Mouse (Mus musculus) liver, adult 2 months (tissue): ENCODE results near the gene Fam129a. TPM values are rescaled to one million over a fixed set of nuclear protein-coding genes. Genes with fewer than 3 reads are reported as not detected.

Experiments used
- DNase-seq: peaks from one replicate; pipeline ENCODE4 v3.0.0-alpha.2; 2011; ENCODE audit warnings: low read depth, low spot score; ENCODE audit errors: extremely low read depth
- H3K27ac ChIP-seq: fragments of 200-500 bp; replicated peaks from 2 replicates; pipeline ENCODE4 v1.5.1; 2012; ENCODE audit warnings: low read depth, mild to moderate bottlenecking, control low read depth, inconsistent platforms, low read length; ENCODE audit not compliant: insufficient read depth
- H3K27me3 ChIP-seq: fragments of 200-500 bp; 2 replicates; pipeline ENCODE4 v1.6.1; 2012; ENCODE audit warnings: mild to moderate bottlenecking, moderate library complexity, low read length, inconsistent platforms; ENCODE audit not compliant: control insufficient read depth, insufficient read depth
- H3K36me3 ChIP-seq: fragments of 200-500 bp; 2 replicates; pipeline ENCODE4 v1.6.1; 2012; ENCODE audit warnings: low read length, inconsistent platforms; ENCODE audit not compliant: control insufficient read depth, insufficient read depth
- H3K4me1 ChIP-seq: fragments of 200-500 bp; 2 replicates; pipeline ENCODE4 v1.6.1; 2011; ENCODE audit warnings: low read length; ENCODE audit not compliant: control insufficient read depth, insufficient read depth
- H3K4me3 ChIP-seq: fragments of 200-500 bp; 2 replicates; pipeline ENCODE4 v1.5.1; 2011; ENCODE audit warnings: low read depth, mild to moderate bottlenecking, control low read depth, low read length, moderate library complexity; ENCODE audit not compliant: insufficient read depth
- H3K79me2 ChIP-seq: fragments of 200-500 bp; 2 replicates; pipeline ENCODE4 v1.6.1; 2012; ENCODE audit warnings: inconsistent platforms, mild to moderate bottlenecking, low read length, moderate library complexity; ENCODE audit not compliant: control insufficient read depth, insufficient read depth
- H3K9ac ChIP-seq: fragments of 200-500 bp; 2 replicates; pipeline ENCODE4 v1.6.1; 2012; ENCODE audit warnings: low read depth, mild to moderate bottlenecking, control low read depth, inconsistent platforms, low read length
- CTCF ChIP-seq: fragments of 200-500 bp; IDR thresholded peaks from 2 replicates; pipeline ENCODE4 v1.5.1; 2011; ENCODE audit warnings: low read depth, low read length, control low read depth
- POLR2A ChIP-seq: fragments of 200-500 bp; IDR thresholded peaks from 2 replicates; pipeline ENCODE4 v1.6.1; 2011; ENCODE audit warnings: low read length, control low read depth; ENCODE audit not compliant: insufficient read depth; ENCODE audit errors: extremely low read depth
- WGBS: fragments of 180-500 bp; shearing (Covaris S2); methylation state at CpG from one replicate; pipeline ENCODE4 v1.1.7; 2018; 5-methylcytosine and 5-hydroxymethylcytosine counted together
- polyA plus RNA-seq: library from polyadenylated mRNA; depleted of rRNA; stranded (reverse); fragments of >200 nt; gene quantifications from 2 replicates; pipeline ENCODE4 v1.2.3, GENCODE M21; 2012
- total RNA-seq: library from RNA; depleted of rRNA; stranded (reverse); fragments of >200 nt; gene quantifications from 2 replicates; pipeline ENCODE4 v1.2.3, GENCODE M21; 2014

Fam129a gene
- total and polyA plus RNA-seq, 2 experiments = 0.61 to 3.1 TPM

DNA sequence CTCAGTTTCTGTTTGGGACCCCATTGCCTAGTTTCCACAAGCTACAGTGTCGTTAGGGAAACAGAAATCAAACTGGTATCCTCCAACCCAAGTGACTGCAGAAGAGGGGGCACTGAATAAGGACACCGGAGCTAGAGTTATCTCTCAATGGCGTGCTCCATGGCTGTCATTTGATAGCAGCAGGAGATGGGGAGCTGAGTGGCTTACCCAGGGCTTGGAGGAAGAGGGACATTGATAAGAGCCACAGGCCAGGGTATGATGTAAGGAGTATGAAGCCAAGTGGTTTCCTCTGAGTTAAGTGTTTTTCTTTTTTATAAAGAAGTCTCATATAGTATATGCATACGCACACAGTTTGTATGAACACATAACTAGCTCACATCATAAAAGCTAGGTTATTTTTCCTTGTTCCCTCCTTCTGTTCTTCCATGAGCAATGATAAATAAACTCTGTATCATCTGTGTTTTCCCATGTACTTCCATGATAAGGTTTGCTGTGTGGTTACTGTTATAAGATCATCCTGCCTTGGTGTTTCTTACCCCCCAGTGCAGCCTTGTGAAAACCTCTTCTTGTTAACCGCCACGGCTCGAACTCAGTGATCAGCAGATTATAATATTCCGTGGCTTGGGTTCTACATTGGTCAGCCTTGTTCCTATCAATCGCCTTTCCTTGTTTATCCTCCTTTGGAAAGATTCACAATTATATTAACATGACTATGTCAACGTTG is 96.5 kb downstream of the Fam129a start:
- H3K4me1 ChIP-seq = no peaks in the 10 kb centered on the region
- TF ChIP-seq POLR2A = no peak
- TF ChIP-seq CTCF = no peak
- DNase-seq = no peak
- WGBS = 86% methylated on average over 10 of the region's 10 CpGs
- no peak overlapping the region for H3K4me3 ChIP-seq
- H3K27ac ChIP-seq = no peak overlapping the region
- H3K9ac ChIP-seq = no peak overlapping the region
- no peaks in the 10 kb centered on the region for H3K27me3 ChIP-seq
- no peaks in the 10 kb centered on the region for H3K79me2 ChIP-seq
- H3K36me3 ChIP-seq = no peaks in the 10 kb centered on the region

DNA sequence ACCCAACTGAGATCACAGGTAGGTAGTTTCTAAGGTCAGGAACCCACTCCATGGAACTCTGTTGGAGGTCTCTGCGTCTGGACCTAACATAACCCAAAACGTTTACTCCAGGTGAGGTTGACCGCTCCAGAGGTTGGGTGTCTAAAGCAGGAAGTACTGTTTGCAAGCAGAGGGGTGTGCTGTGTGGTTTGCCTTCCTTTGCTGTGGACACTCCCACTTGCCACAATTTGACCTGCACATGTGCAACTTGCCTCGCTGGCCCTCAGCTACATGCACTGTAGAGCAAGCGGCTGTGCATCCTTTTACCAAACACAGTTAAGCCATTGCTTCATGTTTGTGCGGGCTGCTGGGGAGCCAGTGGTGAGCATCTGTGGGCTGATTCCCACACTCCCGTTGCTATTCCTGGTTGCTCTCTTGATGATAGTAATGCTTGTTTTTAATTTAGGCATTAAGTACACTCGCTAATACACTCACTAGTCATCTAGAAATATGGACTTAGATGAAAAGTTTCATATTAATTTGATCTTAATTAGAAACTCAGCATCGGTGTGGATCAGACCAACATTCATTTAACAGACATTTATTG is 99.1 kb downstream of the Fam129a start:
- Histone ChIP-seq H3K4me3 (no peak overlapping the region), H3K36me3 (no peaks in the 10 kb centered on the region), H3K9ac (no peak overlapping the region), H3K27ac (no peak overlapping the region), H3K27me3 (no peaks in the 10 kb centered on the region), H3K4me1 (no peaks in the 10 kb centered on the region), H3K79me2 (no peaks in the 10 kb centered on the region)
- WGBS = 84% methylated on average over 9 of the region's 9 CpGs
- TF ChIP-seq POLR2A = no peak
- TF ChIP-seq CTCF = no peak
- DNase-seq = no peak

DNA sequence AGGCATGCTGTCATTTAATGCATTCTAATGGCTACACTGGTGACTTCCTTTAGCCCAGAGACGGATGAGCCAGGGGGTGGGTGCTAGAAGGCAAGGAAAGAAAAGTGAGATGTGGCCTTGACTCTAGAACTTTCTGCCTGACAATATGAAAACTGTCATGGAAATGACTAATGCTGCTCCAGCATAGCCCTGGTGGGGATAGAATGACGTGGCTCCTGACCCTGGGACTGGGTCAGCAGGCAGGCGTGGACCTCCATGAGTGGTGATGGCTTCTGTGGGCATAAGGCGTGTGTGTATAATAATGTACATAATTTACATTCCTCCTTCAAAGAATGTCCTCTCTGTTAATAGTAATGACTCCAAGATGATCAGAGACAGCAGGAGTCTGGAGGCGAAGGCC is 104.7 kb downstream of the Fam129a start:
- 0 out of 2 replicates have a peak, but pooled peaks cover 2% of the 10 kb centered on the region for H3K4me1 ChIP-seq
- DNase-seq = no peak
- no peaks in the 10 kb centered on the region for H3K36me3 ChIP-seq
- no peak overlapping the region for H3K4me3 ChIP-seq
- TF ChIP-seq POLR2A (no peak), CTCF (no peak)
- WGBS = 94% methylated on average over 5 of the region's 5 CpGs
- no peaks in the 10 kb centered on the region for H3K79me2 ChIP-seq
- H3K27me3 ChIP-seq = no peaks in the 10 kb centered on the region
- H3K27ac ChIP-seq = no peak overlapping the region
- H3K9ac ChIP-seq = no peak overlapping the region

DNA sequence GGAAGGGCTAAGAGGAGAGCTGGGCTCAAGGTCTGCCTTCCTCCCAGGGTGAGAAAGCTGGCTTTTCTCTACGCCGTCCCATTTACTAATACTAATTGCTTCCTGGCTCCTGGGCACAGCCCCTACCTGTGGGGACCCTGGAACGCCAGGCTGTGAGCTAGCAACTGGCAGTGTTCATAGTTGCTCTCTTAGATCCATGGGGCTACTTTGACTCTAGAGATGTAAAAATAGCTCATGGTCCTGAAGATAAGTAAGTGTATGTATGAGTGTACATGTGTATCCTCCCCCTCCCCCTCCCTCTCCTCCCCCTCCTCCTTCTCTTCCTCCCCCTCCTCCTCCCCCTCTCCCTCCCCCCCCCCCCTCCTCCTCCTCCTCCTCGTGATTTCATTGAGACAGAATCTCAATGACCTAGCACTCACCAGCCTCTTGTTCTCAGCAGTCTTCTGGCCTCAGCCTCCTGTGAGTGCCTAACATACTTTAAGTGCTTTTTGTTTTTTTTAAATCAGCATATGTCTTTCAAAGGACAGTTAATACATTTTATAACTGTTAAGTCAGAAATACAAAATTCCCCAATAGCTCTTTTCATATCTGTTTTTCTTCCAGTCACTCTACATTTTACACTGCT is 106.3 kb downstream of the Fam129a start:
- DNase-seq = no peak
- TF ChIP-seq POLR2A (no peak), CTCF (no peak)
- WGBS = 89% methylated on average over 3 of the region's 4 CpGs
- Histone ChIP-seq H3K9ac (no peak overlapping the region), H3K27me3 (no peaks in the 10 kb centered on the region), H3K79me2 (no peaks in the 10 kb centered on the region), H3K36me3 (no peaks in the 10 kb centered on the region), H3K27ac (no peak overlapping the region), H3K4me3 (no peak overlapping the region), H3K4me1 (0 out of 2 replicates have a peak, but pooled peaks cover 2% of the 10 kb centered on the region)

DNA sequence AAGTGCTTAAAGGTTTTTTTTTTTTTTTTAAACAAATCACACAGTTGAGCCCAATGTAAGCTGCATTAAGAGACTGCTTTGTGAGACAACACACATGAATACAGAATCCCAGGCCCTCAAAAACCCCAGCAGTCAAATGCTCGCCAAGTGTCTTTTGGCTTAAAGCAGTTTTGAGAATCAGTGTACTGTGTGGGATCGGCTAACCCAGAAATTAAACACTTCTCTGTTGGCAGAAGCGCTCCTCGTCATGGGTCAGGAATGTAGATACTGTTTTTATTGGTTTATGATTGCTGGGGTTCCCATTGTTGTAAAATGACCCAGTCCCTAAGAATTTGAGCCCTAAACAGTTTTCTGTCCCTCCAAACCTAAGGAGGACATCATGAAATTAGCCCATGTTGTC is 107.0 kb downstream of the Fam129a start:
- no peak for DNase-seq
- no peak for TF ChIP-seq POLR2A
- no peak for TF ChIP-seq CTCF
- H3K9ac ChIP-seq = no peak overlapping the region
- H3K4me3 ChIP-seq = no peak overlapping the region
- 0 out of 2 replicates have a peak, but pooled peaks cover 2% of the 10 kb centered on the region for H3K4me1 ChIP-seq
- 84% methylated on average over 4 of the region's 4 CpGs for WGBS
- H3K27ac ChIP-seq = no peak overlapping the region
- no peaks in the 10 kb centered on the region for H3K36me3 ChIP-seq
- H3K27me3 ChIP-seq = no peaks in the 10 kb centered on the region
- H3K79me2 ChIP-seq = no peaks in the 10 kb centered on the region
